Mouse (Mus musculus) G1E (cell line): Measurements from ENCODE around the gene Spi1.

ENCODE experiments used
- CTCF ChIP-seq: IDR thresholded peaks from 2 replicates; pipeline ENCODE4 v1.5.1; 2012; ENCODE audit warnings: low read depth, low read length, inconsistent platforms, mixed read lengths
- POLR2AphosphoS5 ChIP-seq: IDR thresholded peaks from 2 replicates; pipeline ENCODE4 v1.6.1; 2012; ENCODE audit warnings: low read depth, low read length, inconsistent platforms; ENCODE audit not compliant: insufficient replicate concordance

- TF ChIP-seq POLR2AphosphoS5, result no peak
- no peak for TF ChIP-seq CTCF
These were observed 82.8 kb downstream of the Spi1 start for GRCm38 (mm10) chr2:91164991-91165390.
